Mouse (Mus musculus) ES-E14 (cell line): Measurements from ENCODE around the gene Cerkl. TPM values are rescaled to one million over a fixed set of nuclear protein-coding genes. Genes with fewer than 3 reads are reported as not detected.

Experiments
- DNase-seq: peaks from one replicate; pipeline ENCODE4 v3.0.0-alpha.2; 2013; ENCODE audit warnings: low read depth, low spot score
- H3K27ac ChIP-seq: 2 replicates; pipeline ENCODE4 v1.5.1; 2012; ENCODE audit warnings: low read depth, mild to moderate bottlenecking, low read length, moderate library complexity, mixed read lengths; ENCODE audit not compliant: poor library complexity, insufficient read depth, severe bottlenecking
- H3K36me3 ChIP-seq: 2 replicates; pipeline ENCODE4 v1.6.1; 2012; ENCODE audit warnings: mild to moderate bottlenecking, low read length, moderate library complexity, mixed read lengths; ENCODE audit not compliant: control insufficient read depth, poor library complexity, insufficient read depth, severe bottlenecking
- H3K4me1 ChIP-seq, 2 experiments: fragments of 150-350 bp in 1 of 2; sonication (generic) in 1 of 2; 2 replicates each; pipeline ENCODE4 v1.6.1; 2012; ENCODE audit warnings: low read length in 2 of 2, mild to moderate bottlenecking in 1 of 2, mixed read lengths in 1 of 2; ENCODE audit not compliant: control insufficient read depth in 2 of 2, insufficient read depth in 2 of 2, poor library complexity in 1 of 2
- H3K4me3 ChIP-seq, 2 experiments: fragments of 150-350 bp in 1 of 2; sonication (generic) in 1 of 2; 2 replicates each; pipeline ENCODE4 v1.5.1; 2012; ENCODE audit warnings: low read length in 2 of 2, low read depth in 1 of 2, mild to moderate bottlenecking in 1 of 2, mixed read lengths in 1 of 2; ENCODE audit not compliant: insufficient read depth in 1 of 2, poor library complexity in 1 of 2, severe bottlenecking in 1 of 2
- H3K9ac ChIP-seq: 2 replicates; pipeline ENCODE4 v1.6.1; 2012; ENCODE audit warnings: low read depth, mild to moderate bottlenecking, low read length, mixed read lengths; ENCODE audit not compliant: poor library complexity, insufficient read depth, severe bottlenecking
- H3K9me3 ChIP-seq: fragments of 150-350 bp; sonication (generic); 2 replicates; pipeline ENCODE4 v1.6.1; 2012; ENCODE audit warnings: low read depth, mild to moderate bottlenecking, low read length; ENCODE audit not compliant: control insufficient read depth, insufficient read depth
- CHD2 ChIP-seq: IDR thresholded peaks from 2 replicates; pipeline ENCODE4 v1.6.1; 2014; ENCODE audit warnings: mild to moderate bottlenecking, low read depth, low read length, inconsistent platforms
- HCFC1 ChIP-seq: IDR thresholded peaks from 2 replicates; pipeline ENCODE4 v1.6.1; 2012; ENCODE audit warnings: low read length, inconsistent platforms, borderline replicate concordance; ENCODE audit not compliant: insufficient read depth
- MAFK ChIP-seq: IDR thresholded peaks from 2 replicates; pipeline ENCODE4 v1.6.1; 2014; ENCODE audit warnings: mild to moderate bottlenecking, low read depth, low read length, inconsistent platforms; ENCODE audit not compliant: insufficient read depth
- ZC3H11A ChIP-seq: IDR thresholded peaks from 2 replicates; pipeline ENCODE4 v1.6.1; 2012; ENCODE audit warnings: low read depth, mild to moderate bottlenecking, inconsistent platforms, low read length, borderline replicate concordance
- ZNF384 ChIP-seq: IDR thresholded peaks from 2 replicates; pipeline ENCODE4 v1.6.1; 2012; ENCODE audit warnings: low read depth, low read length, inconsistent platforms
- in situ Hi-C, 2 experiments: fragments of 600-800 bp; cut with MboI; formaldehyde crosslinking; loops; one replicate each; pipeline ENCODE4 v1.15.1; 2025; ENCODE audit warnings: low sequenced_read_pairs in 2 of 2, inconsistent platforms in 1 of 2; ENCODE audit not compliant: unreplicated experiment in 2 of 2
- total RNA-seq: library from RNA; depleted of rRNA; stranded (reverse); fragments of 300-350 nt; gene quantifications from 2 replicates; pipeline ENCODE4 v1.2.3, GENCODE M21; 2012

Cerkl gene
- total RNA-seq, 1 experiment, result 1.4 TPM

- H3K9me3 ChIP-seq, result no peaks in the 10 kb centered on the region
- 0 out of 4 replicates have a peak overlapping the region, but pooled peaks of 1 of the 2 experiments have one; percentile 11 for H3K4me3 ChIP-seq
- no peak for DNase-seq
- TF ChIP-seq CHD2, result no peak
- TF ChIP-seq ZNF384, result no peak
- TF ChIP-seq ZC3H11A, result no peak
- no peak for TF ChIP-seq HCFC1
- no peak for TF ChIP-seq MAFK
- in situ Hi-C loops, result no loop called here
- no peak overlapping the region; the same call in 1 of the 2 replicates for H3K27ac ChIP-seq
- no peaks in the 10 kb centered on the region for H3K36me3 ChIP-seq
- H3K4me1 ChIP-seq, result peaks cover 0 to 4% of the 10 kb centered on the region in 2 experiments; a peak in 2 of 4 replicates
- no peak overlapping the region for H3K9ac ChIP-seq
Measured at GRCm38 (mm10) chr2:79354773-79355172, 101.8 kb downstream of the Cerkl start.

GRCm38 (mm10) chr2:79352100-79352802, 104.3 kb downstream of the Cerkl start:
- H3K36me3 ChIP-seq, result no peaks in the 10 kb centered on the region
- H3K9me3 ChIP-seq, result no peaks in the 10 kb centered on the region
- H3K27ac ChIP-seq, result no peak overlapping the region
- DNase-seq, result no peak
- H3K4me3 ChIP-seq, result no peak overlapping the region
- no peak overlapping the region for H3K9ac ChIP-seq
- TF ChIP-seq ZC3H11A, result no peak
- H3K4me1 ChIP-seq, result peaks cover 0 to 4% of the 10 kb centered on the region in 2 experiments; a peak in 2 of 4 replicates
- in situ Hi-C loops, result no loop called here

- TF ChIP-seq HCFC1, result no peak
- TF ChIP-seq CHD2, result no peak
- no peak for TF ChIP-seq ZNF384
- no peak for TF ChIP-seq ZC3H11A
- TF ChIP-seq MAFK, result no peak
- Histone ChIP-seq H3K9ac (no peak overlapping the region), H3K36me3 (no peaks in the 10 kb centered on the region), H3K4me1 (peaks cover 0 to 4% of the 10 kb centered on the region in 2 experiments; a peak in 2 of 4 replicates), H3K4me3 (no peak overlapping the region), H3K9me3 (no peaks in the 10 kb centered on the region), H3K27ac (no peak overlapping the region)
- in situ Hi-C loops, result no loop called here
- no peak for DNase-seq
Measured at GRCm38 (mm10) chr2:79351179-79352099, 105.1 kb downstream of the Cerkl start.

- Histone ChIP-seq H3K27ac (no peak overlapping the region), H3K36me3 (no peaks in the 10 kb centered on the region), H3K4me3 (no peak overlapping the region), H3K9ac (no peak overlapping the region), H3K4me1 (no peaks in the 10 kb centered on the region), H3K9me3 (no peaks in the 10 kb centered on the region)
- DNase-seq, result no peak
- in situ Hi-C loops, result no loop called here
- no peak for TF ChIP-seq ZNF384
- TF ChIP-seq CHD2, result no peak
- TF ChIP-seq ZC3H11A, result no peak
- no peak for TF ChIP-seq HCFC1
- no peak for TF ChIP-seq MAFK
Measured at GRCm38 (mm10) chr2:79343115-79343514, 113.5 kb downstream of the Cerkl start.
